Mouse (Mus musculus) heart, embryonic 13.5 days (tissue): Measurements from ENCODE around the gene Tdrd7. TPM values are rescaled to one million over a fixed set of nuclear protein-coding genes. Genes with fewer than 3 reads are reported as not detected.
A peak's percentile ranks its signal among the peaks of the same experiment; 100 is the strongest.

ENCODE experiments used
- ATAC-seq: fragments of 200-750 bp; cut with Nextera tagmentation; 2 replicates; pipeline ENCODE4 v1.8.0; 2017; ENCODE audit warnings: moderate TSS enrichment; ENCODE audit not compliant: insufficient number of reproducible peaks, low FRiP score, low TSS enrichment; ENCODE audit errors: extremely low read depth
- H3K27ac ChIP-seq: fragments of 300-500 bp; sonication (generic); replicated peaks from 2 replicates; pipeline ENCODE4 v1.5.1; 2015; ENCODE audit warnings: moderate library complexity, mild to moderate bottlenecking, inconsistent platforms
- H3K27me3 ChIP-seq: fragments of 300-500 bp; sonication (generic); replicated peaks from 2 replicates; pipeline ENCODE4 v1.6.1; 2015; ENCODE audit warnings: mild to moderate bottlenecking, inconsistent platforms
- H3K36me3 ChIP-seq: fragments of 300-500 bp; sonication (generic); 2 replicates; pipeline ENCODE4 v1.6.1; 2015; ENCODE audit warnings: mild to moderate bottlenecking, inconsistent platforms
- H3K4me1 ChIP-seq: fragments of 300-500 bp; sonication (generic); 2 replicates; pipeline ENCODE4 v1.6.1; 2015; ENCODE audit warnings: inconsistent platforms
- H3K4me2 ChIP-seq: fragments of 300-500 bp; sonication (generic); 2 replicates; pipeline ENCODE4 v1.6.1; 2015; ENCODE audit warnings: inconsistent platforms, mild to moderate bottlenecking, moderate library complexity
- H3K4me3 ChIP-seq: fragments of 300-500 bp; sonication (generic); 2 replicates; pipeline ENCODE4 v1.5.1; 2015; ENCODE audit warnings: moderate library complexity, mild to moderate bottlenecking, inconsistent platforms
- H3K9ac ChIP-seq: fragments of 300-500 bp; sonication (generic); 2 replicates; pipeline ENCODE4 v1.6.1; 2015; ENCODE audit warnings: inconsistent platforms, mild to moderate bottlenecking, moderate library complexity
- H3K9me3 ChIP-seq: fragments of 300-500 bp; sonication (generic); 2 replicates; pipeline ENCODE4 v1.6.1; 2016; ENCODE audit warnings: inconsistent platforms
- WGBS: fragments of 180-500 bp; shearing (Covaris S2); methylation state at CpG from one replicate; pipeline ENCODE4 v1.1.7; 2015; ENCODE audit warnings: mixed read lengths; 5-methylcytosine and 5-hydroxymethylcytosine counted together
- polyA plus RNA-seq: library from polyadenylated mRNA; unstranded; fragments of >200 nt; fragmentation: Nextera tagmentation; extraction: Ambion mirVana; gene quantifications from 2 replicates; pipeline ENCODE4 v1.2.1, GENCODE M21; 2015

Tdrd7 gene
- polyA plus RNA-seq, 1 experiment from 2014 or later: 13.0 TPM

GRCm38 (mm10) chr4:45955235-45955634 is 9.9 kb upstream of the Tdrd7 start:
- H3K4me3 ChIP-seq: no peak overlapping the region
- ATAC-seq: no peak
- no peak overlapping the region for H3K27ac ChIP-seq
- no peak overlapping the region for H3K4me2 ChIP-seq
- H3K36me3 ChIP-seq: no peaks in the 10 kb centered on the region
- 68% methylated on average over 4 of the region's 4 CpGs for WGBS
- H3K9ac ChIP-seq: no peak overlapping the region
- no peaks in the 10 kb centered on the region for H3K27me3 ChIP-seq
- H3K4me1 ChIP-seq: no peaks in the 10 kb centered on the region
- H3K9me3 ChIP-seq: no peaks in the 10 kb centered on the region

- no peaks in the 10 kb centered on the region for H3K36me3 ChIP-seq
- H3K27me3 ChIP-seq: no peaks in the 10 kb centered on the region
- no peaks in the 10 kb centered on the region for H3K9me3 ChIP-seq
- no peak overlapping the region for H3K9ac ChIP-seq
- H3K4me3 ChIP-seq: no peak overlapping the region
- WGBS: 88% methylated on average over 8 of the region's 8 CpGs
- no peak overlapping the region for H3K27ac ChIP-seq
- ATAC-seq: no peak
- H3K4me2 ChIP-seq: no peak overlapping the region
- H3K4me1 ChIP-seq: no peaks in the 10 kb centered on the region
These were observed 9.0 kb upstream of the Tdrd7 start for GRCm38 (mm10) chr4:45956131-45956530.

- no peaks in the 10 kb centered on the region for H3K4me1 ChIP-seq
- WGBS: 83% methylated on average over 4 of the region's 4 CpGs
These were observed 8.4 kb upstream of the Tdrd7 start for GRCm38 (mm10) chr4:45956706-45957105.

GRCm38 (mm10) chr4:45965737-45966447 is 758 bp downstream of the Tdrd7 start:
- 14% methylated on average over 13 of the region's 13 CpGs for WGBS
- H3K36me3 ChIP-seq: no peaks in the 10 kb centered on the region
- peak; percentile 21; the same call in 1 of the 2 replicates for ATAC-seq
- peak overlapping the region; percentile 69 for H3K4me2 ChIP-seq
- H3K4me3 ChIP-seq: peak overlapping the region; percentile 43
- peaks cover 55% of the 10 kb centered on the region for H3K4me1 ChIP-seq
- H3K27me3 ChIP-seq: no peaks in the 10 kb centered on the region
- H3K9ac ChIP-seq: peak overlapping the region; percentile 24
- no peaks in the 10 kb centered on the region for H3K9me3 ChIP-seq
- peak overlapping the region; percentile 67 for H3K27ac ChIP-seq

More at GRCm38 (mm10) chr4:45956706-45957105, 8.4 kb upstream of the Tdrd7 start:
- Histone ChIP-seq H3K9me3 (no peaks in the 10 kb centered on the region), H3K27ac (no peak overlapping the region), H3K9ac (no peak overlapping the region), H3K4me2 (no peak overlapping the region), H3K4me3 (no peak overlapping the region), H3K27me3 (no peaks in the 10 kb centered on the region), H3K36me3 (no peaks in the 10 kb centered on the region)
- ATAC-seq: no peak

GRCm38 (mm10) chr4:45966716-45967115 is 1.6 kb downstream of the Tdrd7 start:
- WGBS: 12% methylated on average over 6 of the region's 6 CpGs
- Histone ChIP-seq H3K4me1 (peaks cover 62% of the 10 kb centered on the region), H3K27ac (peak overlapping the region; percentile 67), H3K9me3 (no peaks in the 10 kb centered on the region), H3K36me3 (no peaks in the 10 kb centered on the region), H3K4me2 (peak overlapping the region; percentile 69), H3K4me3 (peak overlapping the region; percentile 43), H3K9ac (peak overlapping the region; percentile 48), H3K27me3 (no peaks in the 10 kb centered on the region)
- no peak for ATAC-seq

GRCm38 (mm10) chr4:45967479-45968341 is 2.6 kb downstream of the Tdrd7 start:
- WGBS: 57% methylated on average over 9 of the region's 9 CpGs
- no peak overlapping the region for H3K4me3 ChIP-seq

GRCm38 (mm10) chr4:45969051-45969450 is 3.9 kb downstream of the Tdrd7 start:
- Histone ChIP-seq H3K27me3 (0 out of 2 replicates have a peak, but pooled peaks cover 2% of the 10 kb centered on the region), H3K4me2 (no peak overlapping the region), H3K27ac (no peak overlapping the region), H3K9ac (no peak overlapping the region), H3K36me3 (no peaks in the 10 kb centered on the region), H3K4me3 (no peak overlapping the region), H3K4me1 (peaks cover 76% of the 10 kb centered on the region), H3K9me3 (no peaks in the 10 kb centered on the region)
- ATAC-seq: no peak
- 63% methylated on average over 2 of the region's 2 CpGs for WGBS

More at GRCm38 (mm10) chr4:45967479-45968341, 2.6 kb downstream of the Tdrd7 start:
- Histone ChIP-seq H3K27ac (0 out of 2 replicates have a peak overlapping the region, but pooled peaks have one; percentile 67), H3K36me3 (no peaks in the 10 kb centered on the region), H3K27me3 (no peaks in the 10 kb centered on the region), H3K9me3 (no peaks in the 10 kb centered on the region), H3K4me2 (no peak overlapping the region), H3K9ac (peak overlapping the region; percentile 17; the same call in 1 of the 2 replicates), H3K4me1 (peaks cover 64% of the 10 kb centered on the region)
- ATAC-seq: no peak

GRCm38 (mm10) chr4:45970048-45970560 is 5.0 kb downstream of the Tdrd7 start:
- no peak overlapping the region for H3K4me3 ChIP-seq
- H3K9ac ChIP-seq: no peak overlapping the region
- WGBS: 62% methylated on average over 7 of the region's 7 CpGs
- peak overlapping the region; percentile 55 for H3K27ac ChIP-seq
- H3K36me3 ChIP-seq: no peaks in the 10 kb centered on the region
- peaks cover 73% of the 10 kb centered on the region for H3K4me1 ChIP-seq
- no peaks in the 10 kb centered on the region for H3K9me3 ChIP-seq
- H3K27me3 ChIP-seq: 0 out of 2 replicates have a peak, but pooled peaks cover 2% of the 10 kb centered on the region
- no peak overlapping the region for H3K4me2 ChIP-seq
- ATAC-seq: no peak

- Histone ChIP-seq H3K4me1 (peaks cover 55% of the 10 kb centered on the region), H3K27ac (peak overlapping the region; percentile 60), H3K9me3 (no peaks in the 10 kb centered on the region), H3K9ac (peak overlapping the region; percentile 91), H3K4me2 (peak overlapping the region; percentile 78), H3K27me3 (0 out of 2 replicates have a peak, but pooled peaks cover 2% of the 10 kb centered on the region), H3K4me3 (peak overlapping the region; percentile 81), H3K36me3 (no peaks in the 10 kb centered on the region)
- peak; percentile 95 for ATAC-seq
- WGBS: 4% methylated on average over 51 of the region's 51 CpGs
These were observed 6.8 kb downstream of the Tdrd7 start for GRCm38 (mm10) chr4:45971806-45972447.

- H3K4me1 ChIP-seq: peaks cover 50% of the 10 kb centered on the region
- H3K4me2 ChIP-seq: peak overlapping the region; percentile 78
- H3K9me3 ChIP-seq: no peaks in the 10 kb centered on the region
- under 1% methylated on average over 53 of the region's 53 CpGs for WGBS
- ATAC-seq: peak; percentile 68
- H3K27ac ChIP-seq: peak overlapping the region; percentile 60
- H3K9ac ChIP-seq: peak overlapping the region; percentile 91
- peak overlapping the region; percentile 81 for H3K4me3 ChIP-seq
- 0 out of 2 replicates have a peak, but pooled peaks cover 2% of the 10 kb centered on the region for H3K27me3 ChIP-seq
- no peaks in the 10 kb centered on the region for H3K36me3 ChIP-seq
These were observed 7.3 kb downstream of the Tdrd7 start for GRCm38 (mm10) chr4:45972448-45972854.
